20 mouse cellular contexts compared by ENCODE assay signal in the genomic region with DNA sequence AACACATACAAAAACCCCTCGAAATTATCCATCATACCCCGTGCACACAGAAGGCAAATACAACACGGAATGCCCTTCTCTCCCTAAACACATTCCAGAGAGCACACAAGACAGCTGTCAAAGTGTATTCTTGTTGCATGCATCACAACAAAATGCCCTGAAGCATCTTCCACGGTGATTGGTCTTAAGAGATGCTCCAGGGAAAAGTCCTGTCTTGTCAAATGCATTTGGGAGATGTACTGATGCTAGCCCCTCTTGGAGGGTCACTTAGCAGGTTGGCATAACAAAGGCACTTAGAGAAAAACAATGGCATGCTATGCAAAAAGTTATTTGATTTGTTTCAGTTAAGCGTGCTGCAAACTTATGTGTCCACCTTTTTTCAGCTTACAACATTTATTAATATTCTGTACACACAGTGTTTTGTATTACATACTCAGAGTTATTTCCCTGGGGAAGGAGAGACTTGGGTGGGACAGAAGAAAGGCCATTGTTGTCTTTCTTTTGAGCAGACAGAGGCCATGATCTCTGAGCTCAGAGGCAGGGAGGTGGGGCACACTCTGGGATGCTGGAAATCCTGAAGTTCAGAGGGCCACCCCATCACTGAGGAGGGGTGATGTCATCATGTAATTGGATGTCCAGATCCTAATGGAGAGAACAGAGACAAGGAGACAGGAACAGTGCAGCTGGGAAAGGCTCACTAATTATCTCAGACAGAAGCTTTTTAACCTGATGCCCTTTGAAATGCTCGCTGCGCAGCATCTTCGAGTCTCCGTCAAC.
DNase-seq lines count a peak whose midpoint lies in the region; ATAC-seq and TF ChIP-seq lines count a peak whose summit lies in the region.
"Had no signal": no experiment of that assay in that cellular context is flagged by ENCODE, and none has a peak within 500 bp of the region (broad histone marks: within the 10 kb centered on the region; RNA-seq: fewer than 3 reads in every experiment).

No protein-coding gene starts in this region.

- no peak for TF ChIP-seq CTCF in hindbrain, postnatal 0 days (IDR thresholded peaks at IDR 0.05; ENCODE audit: low read depth)

- DNase-seq in embryonic facial prominence, embryonic 11.5 days (ENCODE audit: low spot score), result no peak
- no peak for DNase-seq in embryonic facial prominence, embryonic 10.5 days (ENCODE audit: low spot score)
- DNase-seq in hindbrain, postnatal 0 days (ENCODE audit: low spot score), result no peak
- DNase-seq in embryo, embryonic 11 days, result peak; percentile 14
- peak; percentile 80 for DNase-seq in retina, postnatal 1 day
- no peak for DNase-seq in kidney, postnatal 10 days
- DNase-seq: adrenal gland, postnatal 10 days; cerebellum, adult 11 months; cerebellum, adult 8-10 months; cerebellum, postnatal 14 days; gastrocnemius, postnatal 25 days had no signal

- WGBS in embryonic facial prominence, embryonic 11.5 days, result 73% methylated on average over 9 of the region's 9 CpGs
- WGBS in embryonic facial prominence, embryonic 10.5 days, result 80% methylated on average over 9 of the region's 9 CpGs
- 63% methylated on average over 9 of the region's 9 CpGs for WGBS in hindbrain, embryonic 12.5 days
- 61% methylated on average over 9 of the region's 9 CpGs for WGBS in hindbrain, postnatal 0 days

- H3K4me2 ChIP-seq in embryonic facial prominence, embryonic 11.5 days (ENCODE audit: low read depth, low read length), result no peak overlapping the region
- H3K4me2 ChIP-seq in hindbrain, embryonic 12.5 days (replicated peaks), result no peak overlapping the region
- no peak overlapping the region for H3K4me2 ChIP-seq in hindbrain, postnatal 0 days (ENCODE audit: low read depth, low read length)
- H3K4me2 ChIP-seq: embryonic facial prominence, embryonic 15.5 days; forebrain, embryonic 15.5 days; heart, embryonic 12.5 days; hindbrain, embryonic 13.5 days had no signal

- H3K27me3 ChIP-seq in embryonic facial prominence, embryonic 11.5 days (ENCODE audit: control insufficient read depth, insufficient read depth, low read length), result no peaks in the 10 kb centered on the region
- no peaks in the 10 kb centered on the region for H3K27me3 ChIP-seq in embryonic facial prominence, embryonic 10.5 days (replicated peaks; ENCODE audit: low read depth, poor library complexity, severe bottlenecking)
- H3K27me3 ChIP-seq in hindbrain, embryonic 12.5 days, result no peaks in the 10 kb centered on the region
- H3K27me3 ChIP-seq in hindbrain, postnatal 0 days (ENCODE audit: insufficient read depth, low read length), result no peaks in the 10 kb centered on the region
- H3K27me3 ChIP-seq: embryonic facial prominence, embryonic 15.5 days; forebrain, embryonic 15.5 days; heart, embryonic 12.5 days; hindbrain, embryonic 13.5 days had no signal

- no peaks in the 10 kb centered on the region for H3K4me1 ChIP-seq in embryonic facial prominence, embryonic 11.5 days (ENCODE audit: control insufficient read depth, insufficient read depth, low read length)
- H3K4me1 ChIP-seq in embryonic facial prominence, embryonic 10.5 days, result peaks cover 13% of the 10 kb centered on the region; the same call in 1 of the 2 replicates
- peaks cover 5% of the 10 kb centered on the region; the same call in 1 of the 2 replicates for H3K4me1 ChIP-seq in hindbrain, embryonic 12.5 days
- H3K4me1 ChIP-seq in hindbrain, postnatal 0 days (ENCODE audit: insufficient read depth, low read length), result no peaks in the 10 kb centered on the region
- H3K4me1 ChIP-seq: embryonic facial prominence, embryonic 15.5 days; heart, embryonic 12.5 days had no signal

- H3K4me3 ChIP-seq in embryonic facial prominence, embryonic 11.5 days (ENCODE audit: low read depth, low read length), result no peak overlapping the region
- H3K4me3 ChIP-seq in embryonic facial prominence, embryonic 10.5 days, result no peak overlapping the region
- H3K4me3 ChIP-seq in hindbrain, embryonic 12.5 days, result no peak overlapping the region
- no peak overlapping the region for H3K4me3 ChIP-seq in hindbrain, postnatal 0 days (ENCODE audit: low read length)
- H3K4me3 ChIP-seq: embryonic facial prominence, embryonic 15.5 days; erythroblast, embryonic 14.5 days; forebrain, embryonic 10.5 days; forebrain, embryonic 15.5 days; heart, embryonic 12.5 days; hindbrain, embryonic 13.5 days had no signal

- no peaks in the 10 kb centered on the region for H3K9me3 ChIP-seq in embryonic facial prominence, embryonic 11.5 days (replicated peaks; ENCODE audit: control insufficient read depth, low read length)
- H3K9me3 ChIP-seq in embryonic facial prominence, embryonic 10.5 days, result no peaks in the 10 kb centered on the region
- H3K9me3 ChIP-seq in hindbrain, embryonic 12.5 days (replicated peaks), result no peaks in the 10 kb centered on the region
- no peaks in the 10 kb centered on the region for H3K9me3 ChIP-seq in hindbrain, postnatal 0 days (ENCODE audit: low read length)
- H3K9me3 ChIP-seq: embryonic facial prominence, embryonic 15.5 days; forebrain, embryonic 10.5 days; forebrain, embryonic 15.5 days; heart, embryonic 12.5 days had no signal

- H3K9ac ChIP-seq in embryonic facial prominence, embryonic 11.5 days (replicated peaks; ENCODE audit: low read length), result no peak overlapping the region
- H3K9ac ChIP-seq in hindbrain, embryonic 12.5 days, result no peak overlapping the region
- H3K9ac ChIP-seq in hindbrain, postnatal 0 days (replicated peaks; ENCODE audit: low read length), result no peak overlapping the region
- H3K9ac ChIP-seq: embryonic facial prominence, embryonic 15.5 days; forebrain, embryonic 15.5 days; heart, embryonic 12.5 days; hindbrain, embryonic 13.5 days had no signal

- H3K36me3 ChIP-seq in embryonic facial prominence, embryonic 11.5 days (replicated peaks; ENCODE audit: control insufficient read depth, insufficient read depth, low read depth, low read length), result no peaks in the 10 kb centered on the region
- no peaks in the 10 kb centered on the region for H3K36me3 ChIP-seq in embryonic facial prominence, embryonic 10.5 days (replicated peaks)
- no peaks in the 10 kb centered on the region for H3K36me3 ChIP-seq in hindbrain, embryonic 12.5 days
- no peaks in the 10 kb centered on the region for H3K36me3 ChIP-seq in hindbrain, postnatal 0 days (ENCODE audit: insufficient read depth, low read length)
- H3K36me3 ChIP-seq: embryonic facial prominence, embryonic 15.5 days; forebrain, embryonic 10.5 days; forebrain, embryonic 15.5 days; heart, embryonic 12.5 days; hindbrain, embryonic 13.5 days had no signal

- ATAC-seq in embryonic facial prominence, embryonic 11.5 days (replicated peaks; ENCODE audit: insufficient number of reproducible peaks, low FRiP score, low TSS enrichment, low read depth), result peak; percentile 72; the same call in 1 of the 2 replicates
- peak; percentile 66; the same call in 1 of the 2 replicates for ATAC-seq in hindbrain, embryonic 12.5 days (ENCODE audit: low FRiP score)
- ATAC-seq in hindbrain, postnatal 0 days, result no peak
- ATAC-seq: forebrain, embryonic 15.5 days; inflammation-experienced regulatory T-cells, adult 6 months; intestine, postnatal 0 days had no signal

- no peak overlapping the region for H3K27ac ChIP-seq in embryonic facial prominence, embryonic 11.5 days (replicated peaks; ENCODE audit: low read depth, low read length)
- H3K27ac ChIP-seq in embryonic facial prominence, embryonic 10.5 days (replicated peaks), result no peak overlapping the region
- no peak overlapping the region for H3K27ac ChIP-seq in hindbrain, embryonic 12.5 days
- no peak overlapping the region for H3K27ac ChIP-seq in hindbrain, postnatal 0 days
- H3K27ac ChIP-seq: embryonic facial prominence, embryonic 15.5 days; forebrain, embryonic 10.5 days; forebrain, embryonic 15.5 days; hindbrain, embryonic 13.5 days had no signal

Comparison
In these comparisons a context has a peak if more than half of its experiments do, and no peak if none do; other contexts are left out.
1. DNase-seq: peak in embryo, embryonic 11 days (single experiment) and retina, postnatal 1 day (single experiment); none in embryonic facial prominence, embryonic 11.5 days (single experiment), embryonic facial prominence, embryonic 10.5 days (single experiment), hindbrain, postnatal 0 days (single experiment) and kidney, postnatal 10 days (single experiment).